Mouse (Mus musculus) heart, postnatal 10 days (tissue): ENCODE data around the gene Fam209. TPM values are rescaled to one million over a fixed set of nuclear protein-coding genes. Genes with fewer than 3 reads are reported as not detected.

Experiments
- DNase-seq, 2 experiments: peaks; one replicate each; pipeline ENCODE4 v3.0.0; 2021
- intact Hi-C: fragments of 180-260 bp; cut with DNase I; formaldehyde crosslinking; loops from one replicate; pipeline ENCODE4 v1.15.1; 2025
- total RNA-seq, 2 experiments: library from RNA; stranded (reverse); gene quantifications; 2 replicates each; pipeline ENCODE4 v1.2.3; 2021

The Fam209 gene
- total RNA-seq, 2 experiments from 2014 or later: not detected

- DNase-seq: no peak
- intact Hi-C loops: loop anchor here (5.0 to 10.0 kb wide), 2 partner anchors 521 to 608 kb away; no protein-coding TSS in a partner anchor
Observed at GRCm38 (mm10) chr2:172476707-172477260, 4.5 kb downstream of the Fam209 start.

GRCm38 (mm10) chr2:172477350-172477749, 5.0 kb downstream of the Fam209 start:
- intact Hi-C loops: loop anchor here (5.0 to 10.0 kb wide), 2 partner anchors 520 to 607 kb away; no protein-coding TSS in a partner anchor
- no peak for DNase-seq

GRCm38 (mm10) chr2:172477860-172478259, 5.5 kb downstream of the Fam209 start:
- intact Hi-C loops: loop anchor here (1.0 to 10.0 kb wide), 5 partner anchors 23 to 607 kb away; no protein-coding TSS in a partner anchor
- peak; percentile 60 to 75 for DNase-seq

- DNase-seq: no peak
- intact Hi-C loops: no loop called here
Observed at GRCm38 (mm10) chr2:172480296-172480695, 8.0 kb downstream of the Fam209 start.

- DNase-seq: no peak
- intact Hi-C loops: no loop called here
Observed at GRCm38 (mm10) chr2:172481654-172482385, 9.5 kb downstream of the Fam209 start.

- DNase-seq: no peak
- intact Hi-C loops: no loop called here
Observed at GRCm38 (mm10) chr2:172483766-172484413, 11.6 kb downstream of the Fam209 start.

GRCm38 (mm10) chr2:172484696-172485370, 12.5 kb downstream of the Fam209 start:
- intact Hi-C loops: no loop called here
- DNase-seq: no peak

GRCm38 (mm10) chr2:172496736-172497345, 24.5 kb downstream of the Fam209 start:
- intact Hi-C loops: no loop called here
- no peak for DNase-seq

GRCm38 (mm10) chr2:172498823-172499222, 26.5 kb downstream of the Fam209 start:
- DNase-seq: no peak
- intact Hi-C loops: no loop called here

- intact Hi-C loops: loop anchor here (1.0 to 5.0 kb wide), 2 partner anchors 23 to 279 kb away; no protein-coding TSS in a partner anchor
- DNase-seq: no peak
Observed at GRCm38 (mm10) chr2:172500752-172501316, 28.5 kb downstream of the Fam209 start.

- peak in 1 of 2 experiments; percentile 36 for DNase-seq
- intact Hi-C loops: loop anchor here (1.0 to 5.0 kb wide), 2 partner anchors 23 to 279 kb away; no protein-coding TSS in a partner anchor
Observed at GRCm38 (mm10) chr2:172501341-172501740, 29.0 kb downstream of the Fam209 start.

- intact Hi-C loops: loop anchor here (5.0 kb wide), 1 partner anchor 280 kb away; no protein-coding TSS in a partner anchor
- no peak for DNase-seq
Observed at GRCm38 (mm10) chr2:172502168-172502567, 29.8 kb downstream of the Fam209 start.

GRCm38 (mm10) chr2:172506121-172506520, 33.8 kb downstream of the Fam209 start:
- intact Hi-C loops: no loop called here
- DNase-seq: no peak

- intact Hi-C loops: no loop called here
- no peak for DNase-seq
Observed at GRCm38 (mm10) chr2:172510056-172510712, 37.9 kb downstream of the Fam209 start.

GRCm38 (mm10) chr2:172510899-172511298, 38.6 kb downstream of the Fam209 start:
- intact Hi-C loops: no loop called here
- DNase-seq: no peak

- intact Hi-C loops: no loop called here
- DNase-seq: no peak
Observed at GRCm38 (mm10) chr2:172516407-172516992, 44.2 kb downstream of the Fam209 start.

GRCm38 (mm10) chr2:172520616-172521371, 48.5 kb downstream of the Fam209 start:
- intact Hi-C loops: no loop called here
- no peak for DNase-seq

GRCm38 (mm10) chr2:172522528-172522927, 50.2 kb downstream of the Fam209 start:
- intact Hi-C loops: no loop called here
- DNase-seq: no peak
